Mouse (Mus musculus) ovary, adult 18-20 months (tissue): ENCODE results near the gene Ccdc51.

Source experiments
- DNase-seq: peaks from one replicate; pipeline ENCODE4 v3.0.0; 2022; ENCODE audit warnings: low spot score, mixed read lengths

The Ccdc51 gene

DNA sequence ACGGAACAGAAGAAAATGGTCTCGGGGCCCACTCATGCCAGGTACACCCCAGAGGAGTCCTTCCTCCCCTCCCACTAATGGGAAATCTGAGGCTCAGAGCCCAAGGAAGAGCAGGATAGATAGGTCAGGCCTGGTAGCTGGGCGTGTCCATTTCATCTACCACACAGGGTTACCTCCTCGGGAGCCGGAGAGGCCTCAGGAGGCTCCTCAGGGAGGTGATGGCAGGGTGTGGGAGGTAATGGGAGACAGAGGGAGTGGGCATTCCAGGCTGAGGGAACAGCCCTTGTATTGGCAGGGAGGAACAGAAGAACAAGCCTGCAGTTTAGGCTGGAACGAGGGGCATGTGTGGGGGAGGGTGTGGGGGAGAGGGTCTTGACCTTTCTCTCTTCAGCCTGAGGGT, 14.6 kb downstream of the Ccdc51 start:
- DNase-seq: no peak

DNA sequence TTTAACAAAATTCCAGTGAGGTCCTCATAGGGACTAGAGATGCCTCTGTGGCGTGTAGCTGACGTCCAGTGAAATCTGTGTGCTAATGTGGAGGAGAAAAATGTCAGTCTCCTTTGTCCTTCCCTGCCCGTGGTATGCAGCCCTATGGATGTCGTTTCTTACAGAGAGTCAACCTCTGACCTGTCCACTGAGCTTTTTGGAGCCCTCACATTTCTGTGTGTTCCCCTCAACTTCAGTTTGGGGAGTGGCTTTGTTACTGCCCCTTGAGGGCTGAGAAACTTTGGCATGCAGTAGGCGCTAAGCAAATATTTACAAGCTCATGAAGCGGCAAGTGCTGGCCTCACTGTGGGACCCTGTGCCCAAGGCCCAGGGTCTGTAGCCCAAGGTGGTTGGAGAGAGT, 15.0 kb downstream of the Ccdc51 start:
- no peak for DNase-seq

DNA sequence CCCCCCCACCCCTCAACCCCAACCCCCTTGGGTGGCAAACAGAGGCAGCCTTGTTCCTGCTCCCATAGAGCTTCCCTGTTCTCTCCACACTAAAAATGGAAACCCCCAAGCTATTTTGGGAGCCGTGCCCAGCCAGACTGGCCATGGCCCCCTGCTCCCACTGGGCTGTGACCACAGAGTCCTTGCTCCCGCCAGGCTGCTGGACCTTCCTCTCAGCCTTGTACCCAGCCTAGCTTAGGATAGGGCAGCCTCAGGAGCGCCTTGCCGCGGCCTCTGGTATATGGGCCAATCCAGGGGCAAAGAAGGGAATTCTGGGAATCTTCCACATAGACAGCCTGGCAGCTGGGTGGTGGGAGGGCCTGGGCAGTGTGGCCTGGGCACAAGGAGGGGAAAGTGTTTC, 15.5 kb downstream of the Ccdc51 start:
- peak; percentile 84 for DNase-seq

DNA sequence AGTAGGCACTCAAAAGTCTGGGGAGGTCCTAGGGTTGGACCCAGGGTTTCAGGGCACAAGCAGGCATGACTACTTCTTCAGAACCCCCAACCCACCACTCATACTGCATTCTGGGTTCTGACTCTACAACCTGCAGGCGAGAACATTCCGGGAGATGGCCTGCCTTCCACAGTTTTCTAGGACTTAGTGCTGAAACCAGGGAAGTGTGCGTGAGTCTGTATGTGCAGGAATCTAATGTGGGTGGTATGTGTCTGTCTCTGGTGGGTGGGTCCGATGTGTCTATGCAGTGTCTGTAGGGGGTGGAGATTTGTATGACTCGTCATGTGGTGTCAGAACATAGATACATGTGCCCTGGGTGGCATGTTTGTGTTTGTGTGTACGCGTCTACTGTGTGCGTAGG, 16.1 kb downstream of the Ccdc51 start:
- DNase-seq: no peak

DNA sequence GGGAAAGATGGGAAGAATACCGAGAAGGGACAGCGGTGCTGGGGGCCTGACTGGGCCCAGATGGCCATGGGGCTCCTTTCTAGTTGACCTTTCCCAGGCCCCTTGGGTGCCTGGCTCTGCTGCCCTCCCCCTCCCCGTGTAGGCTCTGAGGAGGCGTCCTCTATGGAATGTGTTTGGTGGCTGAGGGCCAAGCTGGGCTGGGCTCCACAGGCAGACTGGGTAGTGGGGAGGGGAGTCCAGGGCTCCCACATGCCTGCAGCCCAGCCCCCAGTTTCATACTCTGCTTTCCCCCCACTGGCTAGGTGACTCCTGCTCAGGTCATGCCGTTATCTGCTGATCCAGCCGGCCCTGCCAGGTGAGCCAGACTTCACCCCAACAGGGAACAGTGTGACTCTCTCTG, 16.7 kb downstream of the Ccdc51 start:
- peak; percentile 76 for DNase-seq

DNA sequence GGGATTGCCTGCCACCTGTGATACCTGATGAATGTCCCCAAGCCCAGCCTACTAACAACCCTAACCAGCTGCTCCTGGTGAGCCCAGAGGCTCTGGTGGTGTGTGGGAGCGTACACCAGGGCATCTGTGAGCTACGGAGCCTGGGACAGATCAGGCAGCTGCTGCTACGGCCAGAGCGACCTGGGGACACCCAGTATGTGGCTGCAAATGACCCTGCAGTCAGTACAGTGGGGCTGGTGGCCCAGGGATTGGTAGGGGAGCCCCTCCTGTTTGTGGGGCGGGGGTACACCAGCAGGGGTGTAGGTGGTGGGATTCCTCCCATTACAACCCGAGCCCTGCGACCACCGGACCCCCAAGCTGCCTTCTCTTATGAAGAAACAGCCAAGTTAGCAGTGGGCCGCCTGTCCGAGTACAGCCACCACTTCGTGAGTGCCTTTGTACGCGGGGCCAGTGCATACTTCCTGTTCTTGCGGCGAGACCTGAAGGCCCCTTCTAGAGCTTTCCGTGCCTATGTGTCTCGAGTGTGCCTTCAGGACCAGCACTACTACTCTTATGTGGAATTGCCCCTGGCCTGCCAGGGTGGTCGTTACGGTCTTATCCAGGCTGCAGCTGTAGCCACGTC, 18.1 kb downstream of the Ccdc51 start:
- DNase-seq: no peak

DNA sequence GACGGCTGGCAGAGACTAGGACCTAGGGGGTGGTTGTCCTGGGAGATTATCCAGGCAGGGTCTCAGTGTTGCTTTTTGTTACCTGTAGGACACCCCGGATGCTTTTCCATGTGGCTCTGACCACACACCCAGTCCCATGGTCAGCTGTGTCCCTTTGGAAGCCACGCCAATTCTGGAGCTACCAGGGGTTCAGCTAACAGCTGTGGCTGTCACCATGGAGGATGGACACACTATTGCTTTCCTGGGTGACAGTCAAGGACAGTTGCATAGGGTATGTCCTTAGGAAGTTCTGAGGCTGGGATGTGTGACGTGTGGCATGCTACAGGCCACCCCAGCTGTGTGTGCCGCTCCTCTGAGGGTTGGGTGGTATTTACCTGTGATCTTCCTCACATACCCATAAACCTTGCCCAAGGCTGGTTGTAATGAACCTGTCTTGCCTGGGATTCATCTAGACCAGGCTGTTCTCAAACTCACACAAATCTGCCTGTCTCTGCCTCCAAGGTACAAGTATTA, 19.7 kb downstream of the Ccdc51 start:
- DNase-seq: no peak

DNA sequence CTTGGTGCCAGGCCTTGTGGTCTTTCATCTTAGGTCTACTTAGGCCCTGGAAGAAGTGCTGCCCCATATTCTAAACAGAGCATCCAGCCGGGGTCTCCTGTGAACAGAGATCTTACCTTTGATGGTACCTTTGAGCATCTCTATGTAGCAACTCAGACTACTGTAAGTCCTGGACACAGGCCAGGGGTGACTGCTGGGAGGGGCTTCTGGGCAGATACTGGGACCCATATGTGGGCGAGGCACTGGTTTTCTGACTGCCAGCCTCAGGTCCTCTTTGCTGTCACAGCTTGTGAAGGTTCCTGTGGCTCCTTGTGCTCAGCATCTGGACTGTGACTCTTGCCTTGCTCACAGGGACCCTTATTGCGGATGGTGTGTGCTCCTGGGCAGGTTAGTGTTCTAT, 20.2 kb downstream of the Ccdc51 start:
- DNase-seq: no peak

DNA sequence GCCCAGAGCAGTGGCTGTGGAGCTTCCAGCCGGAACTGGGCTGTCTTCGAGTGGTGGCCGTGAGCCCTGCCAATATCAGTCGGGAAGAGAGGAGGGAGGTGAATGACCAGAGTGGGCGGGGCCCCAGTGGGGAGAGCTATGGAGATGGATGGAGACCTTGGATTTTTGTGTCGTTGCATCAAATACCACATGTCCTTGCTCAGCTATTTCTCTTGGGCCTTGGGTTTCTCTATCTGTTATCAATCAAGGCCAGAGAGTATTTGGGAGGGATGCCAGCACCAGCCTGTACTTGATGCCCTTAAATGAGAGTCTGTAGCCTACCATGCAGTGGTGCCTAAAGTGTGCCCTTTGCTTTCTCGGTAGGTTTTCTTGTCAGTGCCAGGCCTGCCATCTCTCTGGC, 21.0 kb downstream of the Ccdc51 start:
- DNase-seq: peak; percentile 91

DNA sequence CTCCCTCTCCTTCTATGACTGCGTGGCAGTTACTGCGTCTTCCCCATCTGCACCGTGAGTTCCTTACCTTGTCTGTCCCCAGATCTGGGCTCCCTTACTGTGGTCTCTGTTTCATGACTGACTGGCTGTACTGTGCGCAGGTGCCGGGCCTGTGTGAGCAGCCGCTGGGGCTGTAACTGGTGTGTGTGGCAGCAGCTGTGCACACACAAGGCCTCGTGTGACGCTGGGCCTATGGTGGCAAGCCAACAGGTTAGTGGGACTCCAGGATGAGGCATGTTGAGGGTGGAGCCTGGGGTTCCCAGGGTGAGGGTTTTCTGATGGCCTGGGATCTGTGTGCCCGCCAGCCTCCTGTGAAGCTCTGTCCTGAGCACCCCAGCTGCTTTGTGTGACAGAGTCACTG, 21.8 kb downstream of the Ccdc51 start:
- no peak for DNase-seq

DNA sequence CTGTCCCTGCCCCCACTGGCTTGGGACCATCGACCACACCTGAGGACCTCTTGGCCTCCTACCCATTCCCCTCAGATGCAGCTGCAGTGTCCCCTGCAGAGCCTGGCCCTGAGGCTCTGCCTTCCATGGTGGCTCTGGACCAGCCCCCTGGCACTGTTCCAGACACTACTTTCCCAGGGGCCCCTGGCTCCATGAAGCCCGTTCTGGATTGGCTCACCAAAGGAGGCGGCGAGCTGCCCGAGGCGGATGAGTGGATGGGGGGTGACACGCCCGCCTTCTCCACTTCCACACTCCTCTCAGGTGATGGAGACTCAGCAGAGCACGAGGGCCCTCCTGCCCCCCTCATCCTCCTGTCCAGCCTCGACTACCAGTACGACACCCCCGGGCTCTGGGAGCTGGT, 22.7 kb downstream of the Ccdc51 start:
- peak; percentile 54 for DNase-seq

DNA sequence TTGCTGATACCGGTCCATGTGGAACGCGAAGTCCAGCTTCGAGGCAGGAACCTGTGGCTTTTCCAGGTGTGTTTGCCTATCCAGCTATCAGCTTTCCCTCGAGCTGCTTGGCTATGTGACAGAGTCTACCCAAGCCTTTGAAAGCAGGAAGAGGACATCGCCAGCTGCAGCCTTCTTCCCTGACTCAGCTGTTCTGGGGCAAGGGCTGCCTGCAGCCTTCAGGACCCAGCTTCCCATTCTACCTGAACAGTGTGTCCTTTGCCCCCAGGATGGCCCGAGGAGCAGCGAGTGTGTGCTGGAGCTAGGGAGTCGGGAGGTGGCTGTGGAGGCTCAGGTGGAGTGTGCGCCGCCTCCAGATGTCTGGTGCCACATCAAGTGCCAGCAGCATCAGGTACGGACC, 23.4 kb downstream of the Ccdc51 start:
- DNase-seq: no peak

DNA sequence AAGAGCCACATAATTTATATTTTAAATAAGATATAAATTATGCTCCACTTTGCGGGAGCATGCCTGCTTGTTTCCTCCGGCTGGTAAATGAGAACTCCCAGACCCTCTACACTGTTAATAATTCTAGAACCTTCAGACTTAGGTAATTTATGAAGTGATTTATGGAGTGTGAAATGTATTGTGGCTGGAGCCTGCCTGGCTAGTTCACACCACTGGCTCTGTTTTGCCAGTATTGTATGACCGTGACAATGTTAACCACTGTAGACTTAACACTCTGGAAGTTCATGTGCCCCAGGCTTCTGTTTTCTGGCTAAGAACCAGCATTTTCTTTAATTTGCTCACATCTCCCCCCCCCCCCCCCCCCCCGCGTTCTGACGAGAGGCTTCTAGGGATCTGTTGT, 25.0 kb downstream of the Ccdc51 start:
- DNase-seq: no peak

DNA sequence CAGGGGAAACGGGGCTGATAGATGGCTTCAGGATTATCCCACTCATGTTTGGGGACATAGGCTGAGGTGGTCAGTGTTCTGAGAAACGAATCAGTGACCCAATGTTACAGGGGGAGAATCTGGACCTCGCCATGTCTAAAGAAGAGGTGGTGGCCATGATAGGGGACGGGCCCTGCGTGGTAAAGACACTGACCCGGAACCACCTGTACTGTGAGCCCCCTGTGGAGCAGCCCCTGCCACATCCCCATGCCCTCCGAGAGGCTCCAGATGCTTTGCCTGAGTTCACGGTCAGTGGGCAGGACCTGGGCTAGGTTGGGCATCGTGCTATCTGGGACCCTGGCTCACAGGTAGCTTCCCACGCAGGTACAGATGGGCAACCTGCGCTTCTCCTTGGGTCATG, 27.9 kb downstream of the Ccdc51 start:
- DNase-seq: no peak

DNA sequence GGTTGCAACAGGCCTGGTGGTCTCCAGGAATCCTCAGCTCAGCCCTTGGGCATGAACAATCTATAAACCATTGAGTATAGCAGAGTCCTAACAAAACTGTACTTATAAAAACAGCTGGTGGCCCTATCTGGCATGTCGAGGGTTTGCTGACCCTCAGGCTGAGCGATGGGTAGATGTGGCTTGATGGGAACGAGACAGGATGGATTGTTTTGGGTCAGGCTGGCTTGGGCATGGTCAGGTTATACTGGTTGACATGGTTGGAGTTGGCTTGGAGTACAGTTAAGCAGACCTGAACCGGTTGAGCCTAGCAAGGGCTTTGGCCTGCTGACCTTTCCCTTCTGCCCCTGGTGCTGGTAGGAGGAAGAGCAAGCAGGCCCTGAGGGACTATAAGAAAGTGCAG, 28.8 kb downstream of the Ccdc51 start:
- no peak for DNase-seq

DNA sequence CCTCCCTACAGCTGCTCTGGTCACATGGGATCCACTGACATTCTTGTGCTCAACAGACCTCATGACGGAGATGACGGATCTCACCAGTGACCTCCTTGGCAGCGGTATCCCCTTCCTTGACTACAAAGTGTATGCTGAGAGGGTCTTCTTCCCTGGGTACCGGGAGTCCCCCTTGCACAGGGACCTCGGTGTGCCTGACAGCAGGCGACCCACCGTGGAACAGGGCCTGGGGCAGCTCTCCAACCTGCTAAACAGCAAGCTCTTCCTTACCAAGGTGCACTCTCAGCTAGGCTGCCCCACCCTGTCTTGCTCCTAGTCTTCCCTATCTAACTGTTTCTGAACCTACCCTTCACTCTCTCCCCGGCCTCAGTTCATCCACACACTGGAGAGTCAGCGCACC, 29.3 kb downstream of the Ccdc51 start:
- no peak for DNase-seq

DNA sequence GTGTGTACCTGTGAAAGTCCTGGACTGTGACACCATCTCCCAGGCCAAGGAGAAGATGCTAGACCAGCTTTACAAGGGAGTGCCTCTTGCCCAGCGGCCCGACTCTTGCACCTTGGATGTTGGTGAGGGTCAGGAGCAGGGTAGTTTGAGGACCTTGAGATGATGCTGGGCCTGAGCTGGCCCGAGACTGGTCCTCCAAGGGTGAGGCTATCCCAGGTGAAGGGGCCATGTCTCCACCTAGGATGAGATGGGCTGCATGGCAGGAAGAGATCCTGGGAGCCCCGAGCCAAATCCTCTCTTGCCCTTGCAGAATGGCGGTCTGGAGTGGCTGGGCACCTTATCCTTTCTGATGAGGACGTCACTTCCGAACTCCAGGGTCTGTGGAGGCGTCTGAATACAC, 31.0 kb downstream of the Ccdc51 start:
- no peak for DNase-seq

DNA sequence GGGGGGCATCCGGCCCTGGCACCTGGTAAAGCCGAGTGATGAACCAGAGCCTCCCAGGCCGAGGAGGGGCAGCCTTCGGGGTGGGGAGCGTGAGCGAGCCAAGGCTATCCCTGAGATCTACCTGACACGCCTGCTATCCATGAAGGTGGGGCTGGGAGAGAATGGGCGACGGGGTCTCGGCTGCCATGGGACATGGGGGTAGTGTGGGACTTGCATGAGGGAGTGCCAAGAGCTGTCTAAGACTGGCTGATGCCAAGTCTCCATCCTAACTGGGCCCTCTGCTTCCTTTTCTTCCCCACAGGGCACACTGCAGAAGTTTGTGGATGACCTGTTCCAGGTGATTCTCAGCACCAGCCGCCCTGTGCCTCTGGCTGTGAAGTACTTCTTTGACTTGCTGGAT, 32.0 kb downstream of the Ccdc51 start:
- no peak for DNase-seq

DNA sequence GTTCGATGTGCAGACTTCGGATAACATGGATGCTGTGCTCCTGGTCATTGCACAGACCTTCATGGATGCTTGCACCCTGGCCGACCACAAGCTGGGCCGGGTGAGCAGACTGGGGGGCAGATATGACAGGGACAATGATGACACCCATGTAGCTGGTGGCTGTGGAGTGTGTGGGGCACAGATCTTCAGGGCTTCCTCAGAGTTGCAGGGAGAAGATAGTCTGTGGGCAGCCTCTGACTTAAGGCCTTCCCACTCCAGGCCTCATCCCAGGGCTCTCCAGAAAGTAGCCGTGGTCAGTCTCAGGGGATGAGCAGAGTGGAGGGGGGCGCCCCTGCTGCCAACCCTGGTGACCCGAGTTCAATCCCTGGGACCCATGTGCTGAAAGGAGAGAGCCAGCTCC, 32.6 kb downstream of the Ccdc51 start:
- no peak for DNase-seq

DNA sequence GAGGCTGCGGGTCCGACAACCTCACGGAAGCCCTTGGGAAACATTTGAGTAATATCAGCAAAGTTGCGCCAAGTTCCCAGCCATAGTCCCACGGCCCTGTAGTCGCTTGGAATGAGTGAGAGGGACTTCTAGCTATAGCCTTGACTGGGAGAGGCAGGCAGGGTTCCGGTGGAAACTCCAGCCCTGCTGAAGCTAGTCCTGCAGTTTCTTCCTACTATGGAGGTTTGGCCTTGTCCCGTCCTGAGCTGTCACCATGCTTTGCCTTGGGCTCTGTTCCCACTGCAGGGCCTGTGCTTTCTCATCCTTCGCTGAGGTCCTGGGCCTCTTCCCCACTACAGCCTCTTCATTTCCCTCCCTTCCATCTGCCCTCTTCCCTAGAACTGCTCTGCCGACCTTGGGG, 33.9 kb downstream of the Ccdc51 start:
- no peak for DNase-seq

DNA sequence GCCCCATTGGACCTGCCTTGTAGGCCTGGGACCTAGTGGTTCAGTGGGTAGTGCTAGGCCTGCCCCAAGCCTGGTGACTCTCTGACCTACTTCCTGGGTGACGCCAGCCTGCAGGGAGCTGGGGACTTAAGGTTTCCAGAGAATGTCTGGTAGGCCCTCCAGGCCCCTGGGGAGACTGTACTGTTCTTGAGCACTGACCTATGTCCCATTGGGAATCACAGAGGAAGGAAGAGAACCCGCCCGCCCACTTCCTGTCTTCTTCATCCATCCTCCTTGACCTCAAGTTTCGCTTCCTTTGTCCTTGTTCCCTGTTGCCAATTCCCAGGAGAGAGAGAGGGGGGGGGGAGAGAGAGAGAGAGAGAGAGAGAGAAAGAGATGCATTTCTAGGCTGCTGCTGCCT, 35.8 kb downstream of the Ccdc51 start:
- no peak for DNase-seq

DNA sequence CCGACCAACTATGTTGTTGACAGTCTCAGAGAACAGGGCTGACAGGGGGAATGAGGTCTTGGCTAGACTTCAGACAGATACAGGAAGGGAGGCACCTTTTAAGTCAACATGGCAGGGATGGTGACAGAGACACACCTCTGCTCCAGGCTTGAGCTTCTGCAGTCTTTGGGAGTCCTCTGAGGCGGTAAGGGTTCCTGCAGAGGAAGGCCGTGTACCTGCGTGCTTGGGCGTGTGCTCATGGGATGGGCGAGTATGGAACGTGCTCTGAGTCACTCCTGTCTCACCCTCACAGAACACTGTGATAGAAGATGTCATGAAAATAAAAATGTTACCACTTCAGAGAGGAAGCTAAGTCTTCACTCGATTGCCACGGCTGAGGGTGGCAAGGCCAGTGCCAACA, 37.3 kb downstream of the Ccdc51 start:
- no peak for DNase-seq

DNA sequence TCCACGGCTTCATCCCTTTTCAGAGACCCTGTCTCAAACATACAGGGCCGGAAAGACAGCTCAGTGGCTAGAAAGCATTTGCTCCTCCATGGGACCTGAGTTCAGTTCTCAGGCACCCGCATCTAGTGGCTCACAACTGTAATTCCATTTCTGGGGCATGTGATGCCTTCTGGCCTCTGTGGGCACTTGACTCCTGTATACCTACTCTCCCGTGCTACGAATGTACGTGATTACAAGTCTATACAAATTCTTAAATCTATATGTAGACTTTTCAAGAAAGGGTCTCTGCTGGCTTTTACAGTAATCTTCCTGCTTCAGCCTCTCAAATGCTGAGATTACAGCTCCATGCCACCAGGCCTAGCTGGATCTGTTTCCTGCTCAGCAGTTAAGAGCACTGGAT, 38.7 kb downstream of the Ccdc51 start:
- no peak for DNase-seq

DNA sequence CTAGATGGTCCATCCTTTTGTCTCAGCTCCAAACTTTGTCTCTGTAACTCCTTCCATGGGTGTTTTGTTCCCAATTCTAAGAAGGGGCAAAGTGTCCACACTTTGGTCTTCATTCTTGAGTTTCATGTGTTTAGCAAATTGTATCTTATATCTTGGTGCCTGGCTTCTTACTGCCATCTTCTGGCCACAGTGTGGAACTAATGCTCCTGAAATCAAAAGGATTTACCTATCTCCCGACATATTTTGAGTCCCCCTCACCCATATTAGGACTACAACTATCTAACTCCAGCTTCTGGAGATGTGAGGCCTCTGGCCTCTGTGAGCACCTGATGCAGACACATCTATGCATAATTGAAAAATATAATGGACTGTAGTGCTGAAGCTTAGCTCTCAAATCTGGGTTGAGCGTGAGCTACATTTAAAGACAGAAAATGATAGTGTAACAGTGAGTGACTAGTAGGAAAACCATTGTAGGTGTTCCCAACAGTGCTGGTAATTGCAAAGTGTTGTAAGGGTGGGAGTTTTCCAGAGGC, 40.3 kb downstream of the Ccdc51 start:
- no peak for DNase-seq
